Mouse (Mus musculus): ENCODE data around the gene Cerkl. TPM values are rescaled to one million over a fixed set of nuclear protein-coding genes. Genes with fewer than 3 reads are reported as not detected.

Gene Cerkl
- polyA plus RNA-seq, 1 experiment from 2014 or later = 2.5 TPM

DNA sequence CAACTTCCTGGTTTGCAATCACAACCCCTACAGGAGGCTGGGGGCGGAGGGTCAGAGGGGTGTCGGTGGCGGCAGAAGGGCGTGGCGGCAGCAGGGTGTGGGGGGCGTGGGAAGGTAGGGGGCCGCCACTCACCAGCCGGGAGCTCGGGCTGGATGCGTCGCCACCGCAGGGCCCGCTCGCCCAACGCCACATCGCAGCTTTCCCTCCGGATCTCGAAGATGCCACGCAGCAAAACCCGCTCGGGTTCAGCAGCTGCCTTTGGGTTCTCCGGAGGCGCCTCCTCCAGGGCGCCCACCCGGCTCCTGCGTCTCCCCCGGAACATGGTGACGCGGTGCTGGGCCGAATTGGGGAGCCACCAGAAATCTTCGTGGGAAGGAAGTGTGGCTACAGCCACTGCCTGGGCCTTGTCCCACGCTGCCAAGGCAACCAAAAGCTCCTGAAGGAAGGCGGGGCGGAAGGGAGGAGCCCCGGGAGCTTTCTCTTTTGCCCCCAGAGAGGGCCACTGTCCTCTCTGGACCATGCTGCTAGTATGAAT lies 27.9 kb downstream of the Cerkl start:
- Histone ChIP-seq H3K9me3 (ENCODE audit: control insufficient read depth, low read length) (0 out of 2 replicates have a peak, but pooled peaks cover 3% of the 10 kb centered on the region), H3K36me3 (ENCODE audit: control insufficient read depth, insufficient read depth, low read length) (no peaks in the 10 kb centered on the region), H3K9ac (ENCODE audit: low read length) (peak overlapping the region; percentile 63), H3K4me2 (peak overlapping the region; percentile 82), H3K4me1 (ENCODE audit: control insufficient read depth, insufficient read depth, low read length) (peaks cover 8% of the 10 kb centered on the region), H3K27ac (ENCODE audit: low read depth, low read length) (no peak overlapping the region), H3K27me3 (ENCODE audit: control insufficient read depth, insufficient read depth, low read length) (peaks cover 4% of the 10 kb centered on the region), H3K4me3 (ENCODE audit: low read depth, low read length) (peak overlapping the region; percentile 43)
- 1% methylated on average over 35 of the region's 35 CpGs for WGBS
- ATAC-seq (ENCODE audit: low FRiP score) (peak; percentile 92), DNase-seq (ENCODE audit: low spot score, missing footprints) (peak; percentile 95)

DNA sequence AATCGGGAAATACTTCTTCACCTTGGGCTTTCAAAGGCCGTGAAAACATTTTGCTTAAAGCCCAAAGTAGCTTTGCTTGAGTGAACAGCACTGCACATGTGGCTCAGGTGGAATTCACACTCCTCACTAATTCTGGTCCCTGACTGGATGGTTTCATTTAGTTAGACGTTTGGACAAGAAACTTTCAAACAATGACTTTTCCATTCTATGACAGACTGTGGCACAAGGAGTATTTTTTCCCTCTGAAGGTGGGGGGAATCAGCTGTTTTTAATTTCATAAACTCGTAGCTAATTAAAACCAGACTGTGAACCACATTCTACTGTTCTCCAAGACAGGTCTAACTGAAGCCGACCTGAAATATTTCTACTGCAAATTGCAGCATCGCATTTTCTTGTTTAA lies 28.6 kb downstream of the Cerkl start:
- no peaks in the 10 kb centered on the region for H3K36me3 ChIP-seq (ENCODE audit: control insufficient read depth, insufficient read depth, low read length)
- no peak overlapping the region for H3K4me2 ChIP-seq
- DNase-seq (ENCODE audit: low spot score, missing footprints) (peak; percentile 87), ATAC-seq (ENCODE audit: low FRiP score) (no peak)
- H3K4me1 ChIP-seq (ENCODE audit: control insufficient read depth, insufficient read depth, low read length) = peaks cover 8% of the 10 kb centered on the region
- peaks cover 4% of the 10 kb centered on the region for H3K27me3 ChIP-seq (ENCODE audit: control insufficient read depth, insufficient read depth, low read length)
- no peak overlapping the region for H3K27ac ChIP-seq (ENCODE audit: low read depth, low read length)
- H3K9me3 ChIP-seq (ENCODE audit: control insufficient read depth, low read length) = 0 out of 2 replicates have a peak, but pooled peaks cover 3% of the 10 kb centered on the region
- 21% methylated on average over 6 of the region's 6 CpGs for WGBS
- no peak overlapping the region for H3K4me3 ChIP-seq (ENCODE audit: low read depth, low read length)
- no peak overlapping the region for H3K9ac ChIP-seq (ENCODE audit: low read length)

DNA sequence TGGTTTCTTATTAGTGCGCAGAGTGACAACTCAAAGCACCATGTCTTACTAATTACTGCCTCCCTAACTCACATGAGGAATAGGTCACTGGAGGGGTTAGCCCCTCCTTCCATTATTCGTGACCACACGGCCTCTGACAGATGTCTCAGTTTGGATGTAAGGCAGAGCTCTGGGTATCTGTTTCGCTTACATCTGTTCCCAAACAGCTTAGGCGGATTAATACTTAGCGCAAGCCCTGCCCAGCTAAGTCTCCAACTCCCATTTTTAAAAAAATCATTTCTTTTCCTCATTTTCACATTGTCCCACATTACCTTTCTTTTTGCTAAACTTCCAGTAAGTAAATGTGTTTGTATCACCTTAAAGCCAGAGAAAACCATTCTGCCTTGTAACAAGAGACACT lies 34.9 kb downstream of the Cerkl start:
- H3K9me3 ChIP-seq (ENCODE audit: control insufficient read depth, low read length) = no peaks in the 10 kb centered on the region
- H3K36me3 ChIP-seq (ENCODE audit: control insufficient read depth, insufficient read depth, low read length) = no peaks in the 10 kb centered on the region
- WGBS = 26% methylated on average over 6 of the region's 6 CpGs
- DNase-seq (ENCODE audit: low spot score, missing footprints) (peak; percentile 84), ATAC-seq (ENCODE audit: low FRiP score) (peak; percentile 82)
- H3K9ac ChIP-seq (ENCODE audit: low read length) = no peak overlapping the region
- H3K27ac ChIP-seq (ENCODE audit: low read depth, low read length) = no peak overlapping the region
- H3K4me1 ChIP-seq (ENCODE audit: control insufficient read depth, insufficient read depth, low read length) = no peaks in the 10 kb centered on the region; the same call in 1 of the 2 replicates
- no peak overlapping the region for H3K4me2 ChIP-seq
- H3K27me3 ChIP-seq (ENCODE audit: control insufficient read depth, insufficient read depth, low read length) = no peaks in the 10 kb centered on the region; the same call in 1 of the 2 replicates
- H3K4me3 ChIP-seq (ENCODE audit: low read depth, low read length) = no peak overlapping the region

- WGBS = 84% methylated on average over 7 of the region's 7 CpGs
- Histone ChIP-seq H3K27ac (ENCODE audit: low read depth, low read length) (no peak overlapping the region), H3K36me3 (ENCODE audit: control insufficient read depth, insufficient read depth, low read length) (no peaks in the 10 kb centered on the region), H3K4me3 (ENCODE audit: low read depth, low read length) (no peak overlapping the region), H3K9me3 (ENCODE audit: control insufficient read depth, low read length) (no peaks in the 10 kb centered on the region), H3K4me2 (no peak overlapping the region), H3K4me1 (ENCODE audit: control insufficient read depth, insufficient read depth, low read length) (no peaks in the 10 kb centered on the region), H3K27me3 (ENCODE audit: control insufficient read depth, insufficient read depth, low read length) (no peaks in the 10 kb centered on the region; the same call in 1 of the 2 replicates), H3K9ac (ENCODE audit: low read length) (no peak overlapping the region)
- no peak for DNase-seq (ENCODE audit: low spot score, missing footprints)
- no peak for ATAC-seq (ENCODE audit: low FRiP score)
Observed at GRCm38 (mm10) chr2:79414505-79414904, 42.1 kb downstream of the Cerkl start.

DNA sequence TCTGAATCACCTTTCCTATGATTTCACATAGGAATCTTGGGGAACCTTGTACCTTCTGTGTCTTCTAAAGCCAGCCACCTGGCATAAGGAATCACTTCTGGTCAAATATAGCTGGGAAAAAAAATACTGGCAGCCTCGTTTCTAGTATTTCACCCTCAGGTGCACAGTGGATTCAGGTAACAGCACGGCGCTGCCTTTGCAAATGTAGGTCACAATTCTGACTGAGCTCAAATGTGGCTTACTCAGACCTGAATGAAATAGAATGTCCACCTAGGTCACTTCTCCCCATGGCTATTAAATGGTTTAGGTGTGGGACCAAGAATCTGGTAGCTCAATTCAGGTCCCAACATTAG lies 45.7 kb downstream of the Cerkl start:
- WGBS = 91% methylated on average over 3 of the region's 3 CpGs
- Histone ChIP-seq H3K9ac (ENCODE audit: low read length) (no peak overlapping the region), H3K27me3 (ENCODE audit: control insufficient read depth, insufficient read depth, low read length) (no peaks in the 10 kb centered on the region), H3K9me3 (ENCODE audit: control insufficient read depth, low read length) (no peaks in the 10 kb centered on the region), H3K4me1 (ENCODE audit: control insufficient read depth, insufficient read depth, low read length) (no peaks in the 10 kb centered on the region), H3K27ac (ENCODE audit: low read depth, low read length) (no peak overlapping the region), H3K4me3 (ENCODE audit: low read depth, low read length) (no peak overlapping the region), H3K4me2 (no peak overlapping the region), H3K36me3 (ENCODE audit: control insufficient read depth, insufficient read depth, low read length) (no peaks in the 10 kb centered on the region)
- no peak for ATAC-seq (ENCODE audit: low FRiP score)
- no peak for DNase-seq (ENCODE audit: low spot score, missing footprints)

GRCm38 (mm10) chr2:79410247-79410902 lies 46.2 kb downstream of the Cerkl start:
- H3K9ac ChIP-seq (ENCODE audit: low read length) = no peak overlapping the region
- ATAC-seq (ENCODE audit: low FRiP score) = no peak
- WGBS = 60% methylated on average over 15 of the region's 15 CpGs
- no peaks in the 10 kb centered on the region for H3K9me3 ChIP-seq (ENCODE audit: control insufficient read depth, low read length)
- DNase-seq (ENCODE audit: low spot score, missing footprints) = no peak
- H3K4me2 ChIP-seq = no peak overlapping the region
- no peak overlapping the region for H3K4me3 ChIP-seq (ENCODE audit: low read depth, low read length)
- no peaks in the 10 kb centered on the region for H3K36me3 ChIP-seq (ENCODE audit: control insufficient read depth, insufficient read depth, low read length)
- no peaks in the 10 kb centered on the region for H3K27me3 ChIP-seq (ENCODE audit: control insufficient read depth, insufficient read depth, low read length)
- no peaks in the 10 kb centered on the region for H3K4me1 ChIP-seq (ENCODE audit: control insufficient read depth, insufficient read depth, low read length)
- H3K27ac ChIP-seq (ENCODE audit: low read depth, low read length) = no peak overlapping the region

- Histone ChIP-seq H3K4me3 (ENCODE audit: low read depth, low read length) (no peak overlapping the region), H3K27ac (ENCODE audit: low read depth, low read length) (no peak overlapping the region), H3K4me2 (no peak overlapping the region), H3K9me3 (ENCODE audit: control insufficient read depth, low read length) (no peaks in the 10 kb centered on the region), H3K4me1 (ENCODE audit: control insufficient read depth, insufficient read depth, low read length) (no peaks in the 10 kb centered on the region), H3K27me3 (ENCODE audit: control insufficient read depth, insufficient read depth, low read length) (no peaks in the 10 kb centered on the region), H3K36me3 (ENCODE audit: control insufficient read depth, insufficient read depth, low read length) (no peaks in the 10 kb centered on the region), H3K9ac (ENCODE audit: low read length) (no peak overlapping the region)
- 79% methylated on average over 5 of the region's 5 CpGs for WGBS
- DNase-seq (ENCODE audit: low spot score, missing footprints) (peak; percentile 78), ATAC-seq (ENCODE audit: low FRiP score) (no peak)
Observed at GRCm38 (mm10) chr2:79405661-79406405, 50.8 kb downstream of the Cerkl start.

- no peak overlapping the region for H3K4me3 ChIP-seq (ENCODE audit: low read depth, low read length)
- H3K4me1 ChIP-seq (ENCODE audit: control insufficient read depth, insufficient read depth, low read length) = peaks cover 2% of the 10 kb centered on the region; the same call in 1 of the 2 replicates
- H3K27me3 ChIP-seq (ENCODE audit: control insufficient read depth, insufficient read depth, low read length) = no peaks in the 10 kb centered on the region
- DNase-seq (ENCODE audit: low spot score, missing footprints) (no peak), ATAC-seq (ENCODE audit: low FRiP score) (no peak)
- H3K36me3 ChIP-seq (ENCODE audit: control insufficient read depth, insufficient read depth, low read length) = no peaks in the 10 kb centered on the region
- no peaks in the 10 kb centered on the region for H3K9me3 ChIP-seq (ENCODE audit: control insufficient read depth, low read length)
- H3K4me2 ChIP-seq = no peak overlapping the region
- no peak overlapping the region for H3K9ac ChIP-seq (ENCODE audit: low read length)
- no peak overlapping the region for H3K27ac ChIP-seq (ENCODE audit: low read depth, low read length)
- WGBS = 60% methylated on average over 4 of the region's 4 CpGs
Observed at GRCm38 (mm10) chr2:79400045-79400444, 56.5 kb downstream of the Cerkl start.

Measured in midbrain, embryonic 11.5 days (tissue).